ENCODE assay signal across 7 mouse cellular contexts in genomic region chr2:30983024-30983423, GRCm38 (mm10). TPM values are rescaled to one million over a fixed set of nuclear protein-coding genes. Genes with fewer than 3 reads are reported as not detected.
DNase-seq lines count a peak whose midpoint lies in the region; ATAC-seq and TF ChIP-seq lines count a peak whose summit lies in the region.

No protein-coding gene starts in this region.

- no peak for TF ChIP-seq CTCF in embryonic fibroblast, embryonic 13.5 days (IDR thresholded peaks at IDR 0.05; ENCODE audit: borderline replicate concordance, insufficient read depth, low read length)
- no peak for TF ChIP-seq CTCF in kidney, postnatal 0 days (IDR thresholded peaks at IDR 0.05; ENCODE audit: low read depth)

- no peaks in the 10 kb centered on the region for H3K9me3 ChIP-seq in megakaryocyte, embryonic 14.5 days
- H3K9me3 ChIP-seq in kidney, postnatal 0 days (replicated peaks; ENCODE audit: low read length), result no peaks in the 10 kb centered on the region

- no peak for TF ChIP-seq POLR2A in embryonic fibroblast, embryonic 13.5 days (IDR thresholded peaks at IDR 0.05; ENCODE audit: low read depth, low read length)

- H3K4me2 ChIP-seq in kidney, postnatal 0 days (ENCODE audit: low read length), result peak overlapping the region; percentile 75

- no peak overlapping the region for H3K27ac ChIP-seq in embryonic fibroblast, embryonic 13.5 days (ENCODE audit: insufficient read depth, low read length)
- H3K27ac ChIP-seq in kidney, postnatal 0 days, result no peak overlapping the region

- ATAC-seq in megakaryocyte, adult 5-6 weeks (ENCODE audit: poor library complexity, severe bottlenecking), result no peak
- no peak for ATAC-seq in kidney, postnatal 0 days (replicated peaks; ENCODE audit: low FRiP score, low read depth)

- 33% methylated on average over 7 of the region's 7 CpGs for WGBS in kidney, postnatal 0 days

- H3K9ac ChIP-seq in kidney, postnatal 0 days (ENCODE audit: low read depth, low read length), result peak overlapping the region; percentile 57; the same call in 1 of the 2 replicates

- DNase-seq in kidney, postnatal 0 days (ENCODE audit: low spot score), result no peak
- peak; percentile 48 for DNase-seq in retina, postnatal 1 day
- DNase-seq in spleen, postnatal 36 days (ENCODE audit: low spot score in 2 of 2), result no peak
- DNase-seq in adrenal gland, adult 18-20 months (ENCODE audit: low spot score in 2 of 2), result no peak

- peaks cover 33% of the 10 kb centered on the region for H3K36me3 ChIP-seq in megakaryocyte, embryonic 14.5 days (replicated peaks; ENCODE audit: low read length)
- peaks cover 14% of the 10 kb centered on the region; the same call in 1 of the 2 replicates for H3K36me3 ChIP-seq in kidney, postnatal 0 days (ENCODE audit: insufficient read depth, low read length)

- peak overlapping the region; percentile 99 for H3K4me3 ChIP-seq in megakaryocyte, embryonic 14.5 days (replicated peaks)
- peak overlapping the region; percentile 68 for H3K4me3 ChIP-seq in embryonic fibroblast, embryonic 13.5 days (ENCODE audit: insufficient read depth, low read length)
- peak overlapping the region; percentile 81 for H3K4me3 ChIP-seq in kidney, postnatal 0 days (replicated peaks; ENCODE audit: low read depth, low read length)

- H3K4me1 ChIP-seq in megakaryocyte, embryonic 14.5 days, result peaks cover 50% of the 10 kb centered on the region
- no peaks in the 10 kb centered on the region for H3K4me1 ChIP-seq in embryonic fibroblast, embryonic 13.5 days (ENCODE audit: control insufficient read depth, insufficient read depth, low read length)
- 0 out of 2 replicates have a peak, but pooled peaks cover 8% of the 10 kb centered on the region for H3K4me1 ChIP-seq in kidney, postnatal 0 days (replicated peaks; ENCODE audit: insufficient read depth, low read length)

- no peaks in the 10 kb centered on the region for H3K27me3 ChIP-seq in megakaryocyte, embryonic 14.5 days (replicated peaks)
- H3K27me3 ChIP-seq in kidney, postnatal 0 days (ENCODE audit: insufficient read depth, low read length), result no peaks in the 10 kb centered on the region

RNA-seq across cellular contexts. Expression of gene Usp20, which starts 0.9 kb away (rescaled TPM):
- 8.0 and 25.0 TPM in 2 replicates for polyA plus RNA-seq in megakaryocyte, embryonic 14.5 days (2012; ENCODE audit: insufficient read depth, low replicate concordance)
- 1.9 and 2.5 TPM in 2 replicates for total RNA-seq in megakaryocyte, adult 5-6 weeks (2015)
- 2.9 and 3.1 TPM in 2 replicates for total RNA-seq in megakaryocyte, adult 5-6 weeks (2017)
- polyA plus RNA-seq in embryonic fibroblast, embryonic 13.5 days (2011; ENCODE audit: insufficient read length, low read depth, missing spikeins), result 9.9 and 10.4 TPM in 2 replicates
- 12.9 and 15.9 TPM in 2 replicates for polyA plus RNA-seq in kidney, postnatal 0 days (2015; fragmentation: Nextera tagmentation; extraction: Ambion mirVana)
- 10 to 100 TPM; 23.7 to 29.7 TPM for total RNA-seq in adrenal gland, adult 18-20 months (2021)

RNA-seq across cellular contexts. Expression of gene BC005624, which starts 1.0 kb away (rescaled TPM):
- 17.7 TPM in 1 of 2 replicates, not detected in the other for polyA plus RNA-seq in megakaryocyte, embryonic 14.5 days (2012; ENCODE audit: insufficient read depth, low replicate concordance)
- total RNA-seq in megakaryocyte, adult 5-6 weeks (2015), result 30.7 and 36.0 TPM in 2 replicates
- 56.0 and 66.1 TPM in 2 replicates for total RNA-seq in megakaryocyte, adult 5-6 weeks (2017)
- polyA plus RNA-seq in embryonic fibroblast, embryonic 13.5 days (2011; ENCODE audit: insufficient read length, low read depth, missing spikeins), result 31.6 and 33.6 TPM in 2 replicates
- 47.2 and 48.4 TPM in 2 replicates for polyA plus RNA-seq in kidney, postnatal 0 days (2015; fragmentation: Nextera tagmentation; extraction: Ambion mirVana)
- total RNA-seq in adrenal gland, adult 18-20 months (2021), result 10 to 100 TPM; 41.5 to 49.6 TPM

RNA-seq across cellular contexts. Expression of gene Tor1a, which starts 15.3 kb away (rescaled TPM):
- polyA plus RNA-seq in megakaryocyte, embryonic 14.5 days (2012; ENCODE audit: insufficient read depth, low replicate concordance), result 75.1 and 117 TPM in 2 replicates
- total RNA-seq in megakaryocyte, adult 5-6 weeks (2015), result 88.1 and 97.1 TPM in 2 replicates
- total RNA-seq in megakaryocyte, adult 5-6 weeks (2017), result 132 and 135 TPM in 2 replicates
- 31.5 and 38.9 TPM in 2 replicates for polyA plus RNA-seq in embryonic fibroblast, embryonic 13.5 days (2011; ENCODE audit: insufficient read length, low read depth, missing spikeins)
- 69.1 and 70.7 TPM in 2 replicates for polyA plus RNA-seq in kidney, postnatal 0 days (2015; fragmentation: Nextera tagmentation; extraction: Ambion mirVana)
- 10 to 100 TPM; 31.4 to 32.0 TPM for total RNA-seq in adrenal gland, adult 18-20 months (2021)

RNA-seq across cellular contexts. Expression of gene Tor1b, which starts 30.3 kb away (rescaled TPM):
- 2.7 and 9.3 TPM in 2 replicates for polyA plus RNA-seq in megakaryocyte, embryonic 14.5 days (2012; ENCODE audit: insufficient read depth, low replicate concordance)
- 28.1 and 32.7 TPM in 2 replicates for total RNA-seq in megakaryocyte, adult 5-6 weeks (2015)
- 40.3 and 42.6 TPM in 2 replicates for total RNA-seq in megakaryocyte, adult 5-6 weeks (2017)
- 43.9 and 47.1 TPM in 2 replicates for polyA plus RNA-seq in embryonic fibroblast, embryonic 13.5 days (2011; ENCODE audit: insufficient read length, low read depth, missing spikeins)
- polyA plus RNA-seq in kidney, postnatal 0 days (2015; fragmentation: Nextera tagmentation; extraction: Ambion mirVana), result 34.8 and 35.3 TPM in 2 replicates
- total RNA-seq in adrenal gland, adult 18-20 months (2021), result 10 to 100 TPM; 44.9 to 56.5 TPM

RNA-seq across cellular contexts. Expression of gene Ptges, which starts 53.4 kb away (rescaled TPM):
- 0.31 TPM in 1 of 2 replicates, not detected in the other for polyA plus RNA-seq in megakaryocyte, embryonic 14.5 days (2012; ENCODE audit: insufficient read depth, low replicate concordance)
- total RNA-seq in megakaryocyte, adult 5-6 weeks (2015), result 0.67 and 2.6 TPM in 2 replicates
- total RNA-seq in megakaryocyte, adult 5-6 weeks (2017), result 0.77 and 3.9 TPM in 2 replicates
- polyA plus RNA-seq in embryonic fibroblast, embryonic 13.5 days (2011; ENCODE audit: insufficient read length, low read depth, missing spikeins), result 37.2 and 41.3 TPM in 2 replicates
- 44.2 and 47.9 TPM in 2 replicates for polyA plus RNA-seq in kidney, postnatal 0 days (2015; fragmentation: Nextera tagmentation; extraction: Ambion mirVana)
- total RNA-seq in adrenal gland, adult 18-20 months (2021), result 10 to 100 TPM; 23.9 to 63.5 TPM
